Mouse (Mus musculus) myocyte (in vitro differentiated cells): ENCODE data around the gene Vps4a. TPM values are rescaled to one million over a fixed set of nuclear protein-coding genes. Genes with fewer than 3 reads are reported as not detected.

ENCODE experiments used
- H3K27me3 ChIP-seq: one replicate; pipeline ENCODE4 v1.6.1; 2011; ENCODE audit not compliant: control insufficient read depth, insufficient read depth, insufficient read length
- H3K36me3 ChIP-seq: one replicate; pipeline ENCODE4 v1.6.1; 2011; ENCODE audit not compliant: control insufficient read depth, insufficient read depth
- H3K4me2 ChIP-seq: one replicate; pipeline ENCODE4 v1.6.1; 2011; ENCODE audit warnings: low read depth, control low read depth
- H3K4me3 ChIP-seq: one replicate; pipeline ENCODE4 v1.5.1; 2011; ENCODE audit warnings: mild to moderate bottlenecking, control low read depth, moderate library complexity
- H3K79me2 ChIP-seq: one replicate; pipeline ENCODE4 v1.6.1; 2011; ENCODE audit not compliant: control insufficient read depth, insufficient read depth
- H3ac ChIP-seq: one replicate; pipeline ENCODE4 v1.6.1; 2011; ENCODE audit not compliant: control insufficient read depth, insufficient read length
- CEBPB ChIP-seq: IDR thresholded peaks from 2 replicates; pipeline ENCODE4 v1.6.1; 2011; ENCODE audit warnings: mild to moderate bottlenecking, moderate library complexity; ENCODE audit not compliant: poor library complexity, insufficient read depth, severe bottlenecking
- E2F4 ChIP-seq: IDR thresholded peaks from one replicate; pipeline ENCODE4 v1.6.1; 2011; ENCODE audit warnings: mild to moderate bottlenecking, control low read depth, moderate library complexity; ENCODE audit not compliant: insufficient read depth
- MAX ChIP-seq: IDR thresholded peaks from one replicate; pipeline ENCODE4 v1.6.1; 2011; ENCODE audit warnings: low read depth, mild to moderate bottlenecking, control low read depth
- MYOD1 ChIP-seq, 3 experiments: IDR thresholded peaks; one replicate each; pipeline ENCODE4 v1.6.1; 2011; ENCODE audit warnings: control low read depth in 2 of 3, low read depth in 2 of 3, mild to moderate bottlenecking in 2 of 3, moderate library complexity in 1 of 3; ENCODE audit not compliant: insufficient read length in 2 of 3, control insufficient read depth in 1 of 3
- MYOG ChIP-seq, 3 experiments: IDR thresholded peaks; one replicate each; pipeline ENCODE4 v1.6.1; 2011; ENCODE audit warnings: control low read depth in 2 of 3, low read depth in 2 of 3, mild to moderate bottlenecking in 2 of 3; ENCODE audit not compliant: insufficient read length in 2 of 3, control insufficient read depth in 1 of 3, insufficient read depth in 1 of 3
- POLR2A ChIP-seq: IDR thresholded peaks from one replicate; pipeline ENCODE4 v1.6.1; 2011; ENCODE audit warnings: low read depth, mild to moderate bottlenecking, control low read depth, moderate library complexity; ENCODE audit not compliant: insufficient read length
- POLR2AphosphoS2 ChIP-seq: IDR thresholded peaks from one replicate; pipeline ENCODE4 v1.6.1; 2011; ENCODE audit warnings: low read depth, control low read depth; ENCODE audit not compliant: insufficient read length
- REST ChIP-seq: IDR thresholded peaks from one replicate; pipeline ENCODE4 v1.6.1; 2011; ENCODE audit warnings: mild to moderate bottlenecking, control low read depth, moderate library complexity; ENCODE audit not compliant: insufficient read depth, insufficient read length
- SRF ChIP-seq: IDR thresholded peaks from one replicate; pipeline ENCODE4 v1.6.1; 2011; ENCODE audit warnings: low read depth; ENCODE audit not compliant: control insufficient read depth, insufficient read length
- TCF12 ChIP-seq: IDR thresholded peaks from one replicate; pipeline ENCODE4 v1.6.1; 2011; ENCODE audit warnings: mild to moderate bottlenecking, control low read depth; ENCODE audit not compliant: poor library complexity, insufficient read depth, severe bottlenecking
- TCF3 ChIP-seq: IDR thresholded peaks from one replicate; pipeline ENCODE4 v1.6.1; 2011; ENCODE audit warnings: low read depth, control low read depth; ENCODE audit not compliant: insufficient read length
- USF1 ChIP-seq: IDR thresholded peaks from one replicate; pipeline ENCODE4 v1.6.1; 2011; ENCODE audit warnings: low read depth, mild to moderate bottlenecking, control low read depth, moderate library complexity
- polyA plus RNA-seq: library from polyadenylated mRNA; unstranded; fragments of >200 nt; fragmentation: generic; extraction: Trizol; gene quantifications from one replicate; pipeline ENCODE4 v1.2.1, GENCODE M21; 2012; ENCODE audit warnings: missing spikeins

Gene Vps4a
- polyA plus RNA-seq, 1 experiment, result 35.4 TPM

GRCm38 (mm10) chr8:106997416-106997815 is 33.6 kb upstream of the Vps4a start:
- Histone ChIP-seq H3K27me3 (no peaks in the 10 kb centered on the region), H3ac (no peak overlapping the region), H3K79me2 (no peaks in the 10 kb centered on the region), H3K4me2 (no peak overlapping the region), H3K4me3 (no peak overlapping the region), H3K36me3 (peaks cover 3% of the 10 kb centered on the region)
- TF ChIP-seq E2F4, result no peak
- TF ChIP-seq POLR2AphosphoS2, result no peak
- no peak for TF ChIP-seq REST
- no peak for TF ChIP-seq POLR2A
- no peak for TF ChIP-seq TCF12
- TF ChIP-seq SRF, result no peak
- TF ChIP-seq CEBPB, result no peak
- no peak for TF ChIP-seq TCF3
- TF ChIP-seq MAX, result no peak
- no peak for TF ChIP-seq MYOG (IDR thresholded peaks at IDR 0.05; ENCODE audit: control insufficient read depth in 1 of 3, insufficient read depth in 1 of 3, insufficient read length in 2 of 3, low read depth in 2 of 3)
- TF ChIP-seq MYOD1 (IDR thresholded peaks at IDR 0.05; ENCODE audit: control insufficient read depth in 1 of 3, insufficient read length in 2 of 3, low read depth in 2 of 3), result no peak
- TF ChIP-seq USF1, result no peak

GRCm38 (mm10) chr8:106999068-106999467 is 32.0 kb upstream of the Vps4a start:
- H3ac ChIP-seq, result no peak overlapping the region
- no peak for TF ChIP-seq MAX
- no peak for TF ChIP-seq SRF
- TF ChIP-seq TCF12, result no peak
- no peak for TF ChIP-seq MYOG (IDR thresholded peaks at IDR 0.05; ENCODE audit: control insufficient read depth in 1 of 3, insufficient read depth in 1 of 3, insufficient read length in 2 of 3, low read depth in 2 of 3)
- no peak for TF ChIP-seq CEBPB
- no peak overlapping the region for H3K4me2 ChIP-seq
- H3K36me3 ChIP-seq, result peaks cover 8% of the 10 kb centered on the region
- H3K79me2 ChIP-seq, result no peaks in the 10 kb centered on the region
- no peaks in the 10 kb centered on the region for H3K27me3 ChIP-seq
- H3K4me3 ChIP-seq, result no peak overlapping the region

- no peak overlapping the region for H3K4me3 ChIP-seq
Observed at GRCm38 (mm10) chr8:107002532-107002931, 28.5 kb upstream of the Vps4a start.

GRCm38 (mm10) chr8:107007795-107008194 is 23.2 kb upstream of the Vps4a start:
- no peak overlapping the region for H3K4me2 ChIP-seq
- peaks cover 5% of the 10 kb centered on the region for H3K36me3 ChIP-seq
- no peak for TF ChIP-seq E2F4
- no peak for TF ChIP-seq POLR2AphosphoS2
- no peak for TF ChIP-seq USF1
- H3K4me3 ChIP-seq, result no peak overlapping the region
- no peaks in the 10 kb centered on the region for H3K27me3 ChIP-seq
- no peak overlapping the region for H3ac ChIP-seq
- H3K79me2 ChIP-seq, result no peaks in the 10 kb centered on the region

More at GRCm38 (mm10) chr8:107002532-107002931, 28.5 kb upstream of the Vps4a start:
- Histone ChIP-seq H3K79me2 (no peaks in the 10 kb centered on the region), H3K27me3 (no peaks in the 10 kb centered on the region), H3K4me2 (peak overlapping the region; percentile 7), H3K36me3 (peaks cover 5% of the 10 kb centered on the region), H3ac (no peak overlapping the region)
- TF ChIP-seq MYOG (IDR thresholded peaks at IDR 0.05; ENCODE audit: control insufficient read depth in 1 of 3, insufficient read depth in 1 of 3, insufficient read length in 2 of 3, low read depth in 2 of 3), result no peak
- no peak for TF ChIP-seq SRF
- no peak for TF ChIP-seq REST
- TF ChIP-seq MAX, result no peak
- TF ChIP-seq POLR2A, result no peak
- no peak for TF ChIP-seq MYOD1 (IDR thresholded peaks at IDR 0.05; ENCODE audit: control insufficient read depth in 1 of 3, insufficient read length in 2 of 3, low read depth in 2 of 3)
- TF ChIP-seq USF1, result no peak
- no peak for TF ChIP-seq CEBPB
- TF ChIP-seq E2F4, result no peak
- TF ChIP-seq TCF3, result no peak
- no peak for TF ChIP-seq TCF12
- TF ChIP-seq POLR2AphosphoS2, result no peak

GRCm38 (mm10) chr8:107012666-107013065 is 18.4 kb upstream of the Vps4a start:
- Histone ChIP-seq H3K4me2 (no peak overlapping the region), H3ac (no peak overlapping the region), H3K79me2 (no peaks in the 10 kb centered on the region), H3K27me3 (no peaks in the 10 kb centered on the region), H3K36me3 (peaks cover 3% of the 10 kb centered on the region), H3K4me3 (no peak overlapping the region)
- TF ChIP-seq POLR2A (no peak), MYOD1 (IDR thresholded peaks at IDR 0.05; ENCODE audit: control insufficient read depth in 1 of 3, insufficient read length in 2 of 3, low read depth in 2 of 3) (no peak), CEBPB (no peak), MAX (no peak), TCF12 (no peak), POLR2AphosphoS2 (no peak), E2F4 (no peak), TCF3 (no peak)
